Mouse (Mus musculus) embryonic facial prominence, embryonic 14.5 days (tissue): Measurements from ENCODE around the gene Mical1. TPM values are rescaled to one million over a fixed set of nuclear protein-coding genes. Genes with fewer than 3 reads are reported as not detected.

Source experiments
- ATAC-seq: fragments of 200-750 bp; cut with Nextera tagmentation; 2 replicates; pipeline ENCODE4 v1.8.0; 2017; ENCODE audit warnings: low read depth, moderate number of reproducible peaks, moderate TSS enrichment
- DNase-seq: peaks from one replicate; pipeline ENCODE4 v3.0.0-alpha.2; 2015; ENCODE audit warnings: low spot score
- H3K27ac ChIP-seq: fragments of 300-500 bp; sonication (generic); replicated peaks from 2 replicates; pipeline ENCODE4 v1.5.1; 2014; ENCODE audit warnings: low read depth, mild to moderate bottlenecking, low read length, moderate library complexity
- H3K27me3 ChIP-seq: fragments of 300-500 bp; sonication (generic); replicated peaks from 2 replicates; pipeline ENCODE4 v1.6.1; 2014; ENCODE audit warnings: low read length; ENCODE audit not compliant: control insufficient read depth, insufficient read depth
- H3K36me3 ChIP-seq: fragments of 300-500 bp; sonication (generic); 2 replicates; pipeline ENCODE4 v1.6.1; 2014; ENCODE audit warnings: low read length, mixed read lengths; ENCODE audit not compliant: control insufficient read depth, insufficient read depth
- H3K4me1 ChIP-seq: fragments of 300-500 bp; sonication (generic); 2 replicates; pipeline ENCODE4 v1.6.1; 2014; ENCODE audit warnings: antibody characterized with exemption, low read length; ENCODE audit not compliant: control insufficient read depth, insufficient read depth
- H3K4me2 ChIP-seq: fragments of 300-500 bp; sonication (generic); 2 replicates; pipeline ENCODE4 v1.6.1; 2014; ENCODE audit warnings: low read depth, mild to moderate bottlenecking, low read length, moderate library complexity, mixed read lengths
- H3K4me3 ChIP-seq: fragments of 300-500 bp; sonication (generic); 2 replicates; pipeline ENCODE4 v1.5.1; 2014; ENCODE audit warnings: low read depth, mild to moderate bottlenecking, low read length
- H3K9ac ChIP-seq: fragments of 300-500 bp; sonication (generic); 2 replicates; pipeline ENCODE4 v1.6.1; 2014; ENCODE audit warnings: low read depth, mild to moderate bottlenecking, low read length, moderate library complexity, mixed read lengths
- H3K9me3 ChIP-seq: fragments of 300-500 bp; sonication (generic); 2 replicates; pipeline ENCODE4 v1.6.1; 2016; ENCODE audit warnings: low read length; ENCODE audit not compliant: control insufficient read depth
- WGBS: fragments of 180-500 bp; shearing (Covaris S2); extraction: QIAGEN DNeasy Blood & Tissue Kit; methylation state at CpG from one replicate; pipeline ENCODE4 v1.1.7; 2014; 5-methylcytosine and 5-hydroxymethylcytosine counted together
- polyA plus RNA-seq: library from polyadenylated mRNA; unstranded; fragments of >200 nt; fragmentation: Nextera tagmentation; extraction: Ambion mirVana; gene quantifications from 2 replicates; pipeline ENCODE4 v1.2.1, GENCODE M21; 2014

Gene Mical1
- polyA plus RNA-seq, 1 experiment from 2014 or later, result 26.4 TPM

GRCm38 (mm10) chr10:41451656-41452055 is 24.5 kb upstream of the Mical1 start:
- H3K27me3 ChIP-seq, result no peaks in the 10 kb centered on the region
- H3K9me3 ChIP-seq, result no peaks in the 10 kb centered on the region
- H3K4me3 ChIP-seq, result no peak overlapping the region
- H3K9ac ChIP-seq, result no peak overlapping the region
- DNase-seq (no peak), ATAC-seq (no peak)
- 94% methylated on average over 9 of the region's 9 CpGs for WGBS
- H3K36me3 ChIP-seq, result peaks cover 45% of the 10 kb centered on the region
- H3K4me2 ChIP-seq, result no peak overlapping the region
- no peak overlapping the region for H3K27ac ChIP-seq
- no peaks in the 10 kb centered on the region for H3K4me1 ChIP-seq

DNA sequence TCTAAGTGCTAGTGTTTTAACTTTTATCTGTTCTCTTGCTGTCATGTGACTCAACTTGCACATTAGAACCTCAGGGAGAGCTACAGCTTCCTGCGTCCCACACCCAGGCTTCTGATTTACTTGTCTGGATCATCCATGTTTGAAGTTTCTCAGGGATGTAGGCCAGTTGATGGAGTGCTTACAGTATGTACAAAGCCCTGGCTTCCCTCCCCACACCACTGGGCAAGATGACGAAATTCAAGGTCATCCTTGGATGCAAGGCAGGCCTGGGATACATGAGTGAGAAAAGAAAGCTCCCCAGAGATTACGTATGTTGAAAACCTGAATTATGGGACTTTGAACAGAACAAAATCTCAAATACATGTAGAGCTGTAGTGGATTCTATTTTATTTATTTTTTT is 23.3 kb upstream of the Mical1 start:
- Histone ChIP-seq H3K36me3 (peaks cover 49% of the 10 kb centered on the region), H3K4me3 (no peak overlapping the region), H3K9me3 (no peaks in the 10 kb centered on the region), H3K4me2 (no peak overlapping the region), H3K27ac (no peak overlapping the region), H3K9ac (no peak overlapping the region), H3K27me3 (no peaks in the 10 kb centered on the region), H3K4me1 (no peaks in the 10 kb centered on the region)
- WGBS, result 90% methylated on average over 3 of the region's 3 CpGs
- ATAC-seq (no peak), DNase-seq (no peak)

GRCm38 (mm10) chr10:41459990-41460389 is 16.1 kb upstream of the Mical1 start:
- Histone ChIP-seq H3K4me1 (no peaks in the 10 kb centered on the region), H3K9me3 (no peaks in the 10 kb centered on the region), H3K4me3 (no peak overlapping the region), H3K9ac (no peak overlapping the region), H3K27me3 (no peaks in the 10 kb centered on the region), H3K4me2 (no peak overlapping the region), H3K36me3 (peaks cover 71% of the 10 kb centered on the region), H3K27ac (no peak overlapping the region)
- DNase-seq (no peak), ATAC-seq (no peak)
- WGBS, result 70% methylated on average over 4 of the region's 4 CpGs

DNA sequence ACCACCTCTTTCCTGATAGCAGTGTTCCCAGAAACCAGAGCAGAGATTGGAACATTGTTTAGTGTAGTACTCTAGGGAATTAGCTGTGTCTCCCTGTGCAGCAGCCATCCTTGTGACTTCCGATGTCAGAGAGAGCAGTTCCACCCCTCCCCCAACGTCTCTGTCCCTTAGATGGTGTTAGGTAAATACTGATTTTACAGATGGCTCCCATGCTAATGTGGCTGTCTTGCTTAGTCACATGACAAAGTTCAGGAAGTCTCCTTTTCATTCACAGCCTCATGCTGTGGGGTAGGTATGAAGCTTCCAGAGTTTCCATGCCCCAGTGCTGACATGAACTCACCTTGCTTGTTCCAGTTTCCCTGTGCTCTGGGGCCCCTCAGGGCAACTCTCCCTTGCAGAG is 15.6 kb upstream of the Mical1 start:
- Histone ChIP-seq H3K4me2 (no peak overlapping the region), H3K27me3 (no peaks in the 10 kb centered on the region), H3K36me3 (peaks cover 69% of the 10 kb centered on the region), H3K9me3 (no peaks in the 10 kb centered on the region), H3K9ac (no peak overlapping the region), H3K27ac (no peak overlapping the region), H3K4me1 (no peaks in the 10 kb centered on the region), H3K4me3 (no peak overlapping the region)
- ATAC-seq (no peak), DNase-seq (no peak)
- WGBS, result 18% methylated on average over 2 of the region's 2 CpGs

GRCm38 (mm10) chr10:41461057-41461722 is 14.9 kb upstream of the Mical1 start:
- H3K4me1 ChIP-seq, result no peaks in the 10 kb centered on the region
- ATAC-seq, result no peak
- peaks cover 67% of the 10 kb centered on the region for H3K36me3 ChIP-seq
- no peak overlapping the region for H3K4me2 ChIP-seq
- no peaks in the 10 kb centered on the region for H3K27me3 ChIP-seq
- DNase-seq, result no peak
- 89% methylated on average over 3 of the region's 3 CpGs for WGBS
- no peaks in the 10 kb centered on the region for H3K9me3 ChIP-seq
- no peak overlapping the region for H3K4me3 ChIP-seq
- no peak overlapping the region for H3K27ac ChIP-seq
- no peak overlapping the region for H3K9ac ChIP-seq

DNA sequence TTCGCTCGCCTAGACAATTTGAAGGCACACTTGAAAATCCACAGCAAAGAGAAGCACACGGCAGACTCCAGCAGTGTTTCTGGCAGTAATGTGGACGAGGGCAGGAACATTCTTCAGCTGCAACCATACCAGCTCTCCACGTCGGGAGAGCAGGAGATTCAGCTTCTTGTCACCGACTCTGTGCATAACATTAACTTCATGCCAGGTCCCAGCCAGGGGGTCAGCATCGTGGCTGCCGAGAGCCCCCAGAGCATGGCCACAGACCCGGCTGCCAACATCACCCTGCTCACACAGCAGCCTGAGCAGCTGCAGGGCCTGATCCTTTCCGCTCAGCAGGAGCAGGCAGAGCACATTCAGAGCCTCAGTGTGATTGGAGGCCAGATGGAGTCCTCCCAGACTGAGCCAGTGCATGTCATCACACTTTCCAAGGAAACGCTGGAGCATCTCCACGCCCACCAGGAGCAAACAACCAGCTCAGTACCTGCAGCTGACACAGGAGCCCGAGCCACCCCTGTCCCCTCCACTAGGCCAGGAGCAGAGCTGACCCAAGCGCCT is 11.6 kb upstream of the Mical1 start:
- Histone ChIP-seq H3K9me3 (no peaks in the 10 kb centered on the region), H3K9ac (no peak overlapping the region), H3K4me1 (no peaks in the 10 kb centered on the region), H3K27ac (no peak overlapping the region), H3K4me2 (no peak overlapping the region), H3K27me3 (no peaks in the 10 kb centered on the region), H3K36me3 (peaks cover 55% of the 10 kb centered on the region), H3K4me3 (no peak overlapping the region)
- DNase-seq (no peak), ATAC-seq (no peak)
- whole genome bisulfite sequencing, result 59% methylated on average over 15 of the region's 15 CpGs

DNA sequence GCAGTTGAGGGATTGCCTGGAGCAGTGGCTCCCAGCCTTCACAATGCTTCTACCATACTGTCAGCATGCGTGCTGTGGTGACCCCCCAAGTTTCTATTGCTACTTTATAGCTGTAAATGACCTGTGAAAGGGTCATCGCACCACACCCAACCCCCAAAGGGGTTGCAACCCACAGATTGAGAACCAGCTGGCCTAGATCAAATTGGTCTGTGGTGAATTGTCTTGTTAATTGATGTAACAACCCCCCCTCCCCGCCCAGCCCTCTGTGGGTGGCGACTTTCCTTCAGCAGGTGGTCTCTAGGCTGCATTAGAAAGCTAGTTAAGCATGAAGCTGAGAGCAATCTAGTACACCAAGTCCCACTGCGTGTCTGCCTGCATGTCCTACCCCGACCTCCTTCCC is 8.8 kb upstream of the Mical1 start:
- WGBS, result 48% methylated on average over 6 of the region's 6 CpGs
- Histone ChIP-seq H3K27me3 (no peaks in the 10 kb centered on the region), H3K27ac (no peak overlapping the region), H3K4me3 (no peak overlapping the region), H3K9ac (no peak overlapping the region), H3K4me2 (no peak overlapping the region), H3K4me1 (no peaks in the 10 kb centered on the region), H3K36me3 (peaks cover 37% of the 10 kb centered on the region), H3K9me3 (no peaks in the 10 kb centered on the region)
- no peak for ATAC-seq
- DNase-seq, result no peak

DNA sequence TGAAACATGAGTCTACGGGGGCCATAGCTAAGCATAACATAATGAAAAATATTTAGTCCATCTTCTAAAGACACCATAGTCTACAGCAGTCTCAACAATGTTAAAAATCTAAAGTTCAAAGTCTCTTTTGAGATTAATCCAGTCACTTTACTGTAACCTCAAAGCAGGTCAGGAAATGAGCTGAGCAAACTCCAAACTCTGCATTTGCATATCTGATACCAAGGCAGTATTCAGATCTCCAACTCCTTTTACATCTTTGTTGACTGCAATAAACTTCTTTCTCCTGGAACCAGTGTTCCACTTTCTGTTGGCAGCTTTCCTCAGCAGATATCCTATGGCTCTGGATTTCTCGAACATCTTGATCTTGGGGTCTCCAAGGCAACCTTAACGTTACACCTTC is 5.4 kb upstream of the Mical1 start:
- DNase-seq (no peak), ATAC-seq (no peak)
- no peak overlapping the region for H3K4me2 ChIP-seq
- WGBS, result 82% methylated on average over 3 of the region's 3 CpGs
- H3K4me1 ChIP-seq, result 0 out of 2 replicates have a peak, but pooled peaks cover under 1% of the 10 kb centered on the region
- H3K36me3 ChIP-seq, result peaks cover 15% of the 10 kb centered on the region; the same call in 1 of the 2 replicates
- H3K27me3 ChIP-seq, result no peaks in the 10 kb centered on the region
- H3K4me3 ChIP-seq, result no peak overlapping the region
- no peak overlapping the region for H3K27ac ChIP-seq
- H3K9ac ChIP-seq, result no peak overlapping the region
- H3K9me3 ChIP-seq, result no peaks in the 10 kb centered on the region

DNA sequence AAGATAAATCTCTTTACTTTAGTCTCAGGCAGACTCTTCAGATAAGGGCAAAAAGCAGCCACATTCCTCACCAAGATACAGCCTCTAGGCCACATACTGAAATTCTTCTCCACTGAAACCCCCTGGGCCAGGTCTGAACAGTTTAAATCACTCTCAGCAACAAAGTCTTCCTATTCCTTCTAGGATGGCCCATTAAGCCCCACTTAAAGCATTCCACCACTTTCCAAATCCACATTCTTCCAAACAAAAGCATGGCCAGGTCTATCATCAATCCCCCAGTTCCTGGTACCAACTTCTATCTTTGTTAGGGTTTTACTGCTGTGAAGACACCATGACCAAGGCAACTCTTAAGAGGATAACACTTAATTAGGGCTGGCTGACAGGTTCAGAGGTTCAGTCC is 3.6 kb upstream of the Mical1 start:
- no peaks in the 10 kb centered on the region for H3K9me3 ChIP-seq
- no peak for ATAC-seq
- H3K4me2 ChIP-seq, result no peak overlapping the region
- H3K36me3 ChIP-seq, result peaks cover under 1% of the 10 kb centered on the region; the same call in 1 of the 2 replicates
- H3K27me3 ChIP-seq, result no peaks in the 10 kb centered on the region
- H3K4me3 ChIP-seq, result no peak overlapping the region
- no peak for DNase-seq
- H3K4me1 ChIP-seq, result peaks cover 9% of the 10 kb centered on the region
- no peak overlapping the region for H3K9ac ChIP-seq
- H3K27ac ChIP-seq, result no peak overlapping the region
